Mouse (Mus musculus) lung, postnatal 25 days (tissue): ENCODE results near the gene Slc25a47.

Experiments used
- DNase-seq: peaks from one replicate; pipeline ENCODE4 v3.0.0; 2022; ENCODE audit warnings: low spot score

Gene Slc25a47

DNA sequence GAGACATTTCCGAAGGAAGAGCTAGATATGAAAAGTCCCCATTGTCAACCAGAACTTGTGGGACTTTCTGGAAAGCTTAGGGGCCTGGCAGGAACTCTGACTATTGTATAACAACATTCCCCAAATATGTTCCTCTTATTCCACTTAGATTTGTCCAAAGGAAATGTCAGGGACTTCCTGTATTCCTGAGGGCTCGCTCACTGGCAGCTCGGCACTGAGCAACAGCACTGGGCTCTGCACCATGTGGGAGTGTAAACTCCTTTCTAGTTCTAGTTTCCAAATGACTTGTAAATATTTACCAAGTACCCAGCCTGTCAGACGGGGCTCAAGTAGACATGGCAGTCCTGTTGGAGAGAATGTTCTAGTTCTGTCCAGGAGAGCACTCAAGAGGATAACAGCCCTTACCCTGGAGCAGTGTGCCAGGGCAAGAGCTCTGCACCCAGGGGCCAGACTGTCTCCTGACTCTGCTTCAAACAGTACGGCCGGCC is 29.2 kb downstream of the Slc25a47 start:
- DNase-seq, result peak; percentile 85

DNA sequence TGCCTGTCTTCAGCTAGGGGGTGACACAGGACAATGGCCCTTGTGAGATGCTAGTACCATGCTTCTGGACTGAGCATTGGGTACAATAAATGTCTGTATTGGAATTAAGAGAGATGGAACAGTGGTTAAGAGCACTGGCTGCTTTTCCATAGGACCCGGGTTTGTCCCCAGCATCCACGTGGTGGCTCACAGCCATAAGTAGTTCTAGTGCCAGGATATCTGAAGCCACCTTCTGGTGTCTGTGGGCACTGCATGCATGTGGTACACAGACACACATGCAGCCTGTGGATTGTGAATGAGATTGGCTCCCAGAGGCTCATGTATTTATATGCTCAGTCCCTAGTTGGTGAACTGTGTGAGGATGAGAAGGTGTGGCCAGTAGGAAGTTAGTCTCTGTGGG is 33.7 kb downstream of the Slc25a47 start:
- no peak for DNase-seq

DNA sequence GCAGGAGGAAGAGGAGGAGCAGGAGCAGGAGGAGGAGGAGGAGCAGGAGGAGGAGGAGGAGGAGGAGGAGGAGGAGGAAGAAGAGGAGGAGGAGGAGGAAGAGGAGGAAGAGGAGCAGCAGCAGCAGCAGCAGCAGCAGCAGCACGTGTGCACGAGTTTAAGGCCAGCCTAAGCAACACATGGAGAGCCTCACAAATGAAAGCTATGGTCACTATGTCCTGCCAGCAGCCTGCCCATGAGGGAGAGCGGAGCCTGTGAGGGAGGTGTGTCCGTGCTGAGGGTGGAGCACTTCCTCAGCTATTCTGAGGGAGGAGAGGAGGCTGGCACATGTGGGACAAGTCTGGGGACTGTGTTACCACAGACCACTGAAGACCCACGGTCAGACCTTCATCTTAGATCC is 37.3 kb downstream of the Slc25a47 start:
- DNase-seq, result no peak

DNA sequence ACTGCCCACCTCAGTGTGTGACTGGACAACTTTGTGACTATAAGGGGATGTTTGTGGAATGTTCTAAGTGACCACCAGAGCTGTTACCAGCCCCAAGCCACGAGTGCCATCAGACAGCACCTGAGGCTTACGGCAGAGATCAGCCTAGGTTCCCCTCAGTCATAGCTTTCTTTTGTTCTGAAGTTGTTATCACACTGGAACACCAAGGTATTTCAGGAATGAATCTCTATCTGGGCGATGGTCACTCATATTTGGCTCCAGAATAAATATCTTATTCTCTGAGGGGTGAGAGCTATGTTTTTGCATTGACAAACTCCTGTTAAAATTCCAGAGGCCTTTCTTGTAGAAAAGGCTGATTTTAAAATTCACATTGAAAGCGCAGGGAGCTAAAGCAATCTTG is 43.3 kb downstream of the Slc25a47 start:
- DNase-seq, result no peak

DNA sequence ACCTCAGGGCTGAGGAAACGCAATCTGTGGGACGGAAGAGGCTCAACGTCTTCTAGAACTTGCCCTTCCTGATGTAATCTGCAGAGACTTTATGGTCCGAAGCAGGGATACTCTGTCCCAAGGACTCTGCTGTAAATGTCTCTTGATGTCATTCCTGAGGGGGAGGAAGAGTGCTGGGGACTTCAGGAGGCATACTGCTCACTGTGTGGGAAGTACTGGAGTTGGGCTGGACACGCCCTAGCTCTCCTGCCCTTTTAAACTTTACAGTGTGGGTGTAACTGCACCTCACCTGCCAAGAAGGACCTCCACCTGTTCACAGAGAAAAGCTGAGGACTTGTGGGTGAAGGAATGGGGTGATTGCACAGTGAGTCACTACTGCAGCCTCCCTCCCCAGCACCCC is 44.8 kb downstream of the Slc25a47 start:
- no peak for DNase-seq

DNA sequence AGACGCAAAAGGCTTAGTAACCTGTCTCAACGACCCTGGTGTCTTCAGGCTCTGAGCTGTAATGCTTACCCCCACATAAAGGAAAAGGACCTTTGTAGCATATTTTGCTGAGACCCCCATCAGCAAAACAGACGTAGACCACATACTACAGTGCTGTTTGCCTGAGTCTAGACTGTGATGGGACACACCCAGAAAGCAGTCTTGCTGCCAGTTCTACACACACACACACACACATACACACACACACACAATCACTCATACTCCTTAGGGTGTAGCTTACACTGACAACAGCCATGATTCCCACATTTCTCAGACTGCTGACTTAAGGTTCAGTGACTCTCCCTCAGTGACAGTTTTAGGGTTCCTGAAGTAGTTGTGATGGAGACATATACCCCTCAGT is 45.3 kb downstream of the Slc25a47 start:
- no peak for DNase-seq

DNA sequence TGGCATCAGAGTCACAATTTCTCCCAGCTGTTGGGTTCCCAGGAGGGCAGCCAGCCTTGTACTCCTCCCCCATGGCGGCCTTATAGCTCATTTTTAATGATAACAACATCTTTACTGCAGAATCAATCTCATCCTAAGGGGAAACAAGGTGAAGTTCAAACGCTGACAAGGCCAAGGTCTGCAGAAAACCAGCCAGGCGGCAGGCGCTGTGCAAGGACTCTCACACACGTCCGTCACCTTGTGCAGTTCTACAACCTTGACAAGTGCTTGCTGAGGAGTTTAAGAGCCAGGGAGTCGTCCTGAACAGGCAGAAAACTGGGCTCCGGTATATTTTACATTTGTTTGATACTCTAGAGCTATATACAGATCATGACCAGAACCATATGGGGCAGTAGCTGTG is 46.9 kb downstream of the Slc25a47 start:
- DNase-seq, result no peak

DNA sequence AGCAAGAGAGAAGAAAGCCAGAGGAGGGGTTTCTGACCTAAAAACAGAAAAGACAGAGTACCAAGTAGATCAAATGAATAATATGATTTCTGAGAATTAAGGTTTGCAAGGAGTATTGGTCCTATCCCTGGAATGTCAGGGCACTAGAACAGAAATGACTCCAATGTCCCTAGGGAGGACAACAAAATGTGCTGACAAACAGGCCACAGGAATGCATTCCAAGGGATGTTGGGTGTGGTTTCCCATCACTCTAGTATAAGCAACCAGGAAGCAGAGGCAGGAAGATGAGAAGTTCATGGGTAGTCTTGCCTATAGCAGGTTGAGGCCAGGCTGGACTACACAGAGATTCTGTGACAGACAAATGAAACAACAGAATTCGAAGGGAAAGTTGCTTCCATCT is 50.1 kb downstream of the Slc25a47 start:
- DNase-seq, result no peak

DNA sequence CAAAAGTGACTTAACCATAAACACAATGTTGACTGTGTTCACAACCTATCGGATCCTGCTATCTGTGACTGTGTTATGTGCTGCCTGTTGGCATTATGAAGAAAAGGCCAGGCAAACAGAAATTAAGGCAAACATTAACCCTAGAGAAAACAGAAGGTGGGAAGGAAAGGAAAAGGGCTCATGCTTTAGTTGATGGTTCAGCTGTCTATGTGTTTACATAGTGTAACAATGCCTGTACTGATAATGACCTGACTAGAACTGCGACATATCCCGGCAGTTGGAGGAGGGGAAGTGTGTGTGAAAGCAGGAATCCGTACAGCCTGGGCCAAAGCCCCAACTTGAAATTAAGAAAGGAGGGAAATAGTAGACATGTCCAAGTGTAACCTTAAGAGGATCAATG is 51.2 kb downstream of the Slc25a47 start:
- no peak for DNase-seq

DNA sequence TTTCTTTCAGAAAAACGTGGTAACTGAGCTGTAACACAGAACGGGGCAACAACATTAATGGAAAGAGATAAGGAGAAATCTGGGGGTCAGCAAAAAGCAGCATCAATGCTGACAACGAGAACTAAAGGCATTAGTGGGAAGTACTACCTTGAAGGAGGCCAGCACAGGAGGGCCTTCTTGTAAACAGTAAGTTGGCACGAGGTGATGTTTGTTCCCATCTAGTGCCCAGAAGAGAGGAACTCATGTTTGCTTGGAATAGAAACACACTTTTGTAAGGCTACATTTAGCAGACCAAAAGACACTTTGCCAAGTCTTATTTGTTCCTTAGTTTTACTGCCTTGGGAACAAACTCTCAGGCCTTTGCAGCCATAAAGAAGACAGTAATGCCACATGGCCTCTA is 52.8 kb downstream of the Slc25a47 start:
- peak; percentile 70 for DNase-seq

DNA sequence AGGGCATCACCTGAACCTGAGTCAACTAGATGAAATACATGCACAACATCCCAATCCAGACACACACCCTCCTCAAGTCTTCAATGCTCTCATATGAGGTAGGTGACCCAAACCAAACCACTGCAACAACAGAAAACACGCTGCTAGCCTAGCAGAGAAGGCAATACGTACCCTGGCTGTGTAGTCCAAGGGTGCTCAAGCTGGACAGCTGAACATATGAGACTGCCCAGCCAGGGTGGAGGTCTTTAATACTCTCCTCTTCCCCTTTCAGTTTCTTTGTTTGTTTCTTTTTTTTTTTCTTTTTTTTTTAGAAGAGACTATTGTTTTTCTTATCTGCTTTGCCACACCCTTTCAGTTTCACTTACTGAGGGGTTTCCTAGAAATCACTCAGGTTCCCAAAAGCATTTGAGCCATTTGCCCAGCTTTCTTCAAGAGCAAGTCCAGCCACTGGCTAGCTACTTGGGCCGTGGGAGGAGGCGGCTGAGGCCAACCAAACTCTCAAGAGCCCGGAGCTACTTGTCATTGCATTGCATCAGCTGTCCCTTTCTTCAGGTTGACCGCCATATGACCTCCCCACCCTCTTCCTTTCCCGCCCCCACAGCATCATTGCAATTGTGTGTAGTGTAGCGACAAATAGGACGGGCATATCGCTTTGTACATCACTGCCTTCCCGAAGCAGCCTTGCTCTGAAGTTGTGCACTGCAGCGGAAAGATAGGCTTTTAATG is 57.3 kb downstream of the Slc25a47 start, which contains the start of gene Wdr25:
TSS of gene Wdr25 (plus strand) at position 643 of the 726 bp plus-strand sequence.
- DNase-seq, result peak; percentile 52

DNA sequence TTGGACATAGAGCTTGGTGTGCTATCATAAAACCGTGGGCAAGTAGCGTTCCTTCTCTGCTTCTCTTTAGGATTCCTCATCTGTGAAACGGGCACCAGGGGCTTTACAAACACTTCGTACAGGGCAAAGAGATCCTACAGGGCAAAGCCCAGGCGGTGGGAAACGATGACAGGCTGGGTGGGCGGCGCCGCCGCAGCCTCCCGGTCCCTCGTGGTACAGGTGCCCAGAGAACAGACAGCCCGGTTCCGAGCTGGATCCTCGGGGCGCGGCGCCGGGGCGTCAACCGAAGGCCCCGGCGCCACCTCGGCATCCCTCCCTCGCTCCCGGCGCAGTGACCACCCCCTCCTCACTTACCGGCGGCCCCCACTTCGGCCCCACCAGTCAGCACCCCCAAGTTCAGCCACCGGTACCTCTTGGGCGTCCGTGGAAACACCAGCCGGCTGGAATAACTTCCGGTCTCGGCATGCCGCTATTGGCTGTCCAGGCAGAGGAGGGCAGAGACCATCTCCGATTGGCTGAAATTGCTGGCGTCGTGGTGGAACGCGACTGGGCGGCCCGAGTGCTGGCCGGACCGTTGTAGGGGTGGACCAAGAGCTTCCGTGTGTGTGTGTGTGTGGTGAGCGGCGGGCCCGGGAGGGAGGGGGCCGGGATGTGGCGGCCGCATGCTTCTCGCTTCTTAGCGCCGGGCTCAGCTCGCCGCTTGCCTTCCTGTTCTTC is 58.0 kb downstream of the Slc25a47 start, which contains the start of gene Wars:
TSS of gene Wars (minus strand) at position 460 of the 717 bp plus-strand sequence.
- DNase-seq, result peak; percentile 97

DNA sequence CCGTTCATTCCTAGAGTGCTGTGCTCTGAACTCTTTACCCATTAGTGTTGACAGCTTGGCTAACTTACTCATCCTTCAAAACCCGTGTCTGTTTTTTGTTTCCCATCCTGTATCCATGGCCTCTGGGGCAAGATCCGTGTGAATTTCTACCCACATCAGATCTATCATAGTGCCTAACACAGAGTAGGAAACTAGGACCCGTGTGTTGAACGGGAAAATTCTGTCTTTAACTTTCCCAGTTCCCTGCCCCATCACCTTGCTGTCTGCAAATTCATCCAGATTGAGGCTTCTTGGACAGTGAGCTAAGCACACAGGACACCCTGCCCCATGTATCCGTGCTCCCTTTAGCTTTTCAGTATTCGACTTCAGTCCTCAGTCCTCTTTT is 58.6 kb downstream of the Slc25a47 start:
- no peak for DNase-seq

DNA sequence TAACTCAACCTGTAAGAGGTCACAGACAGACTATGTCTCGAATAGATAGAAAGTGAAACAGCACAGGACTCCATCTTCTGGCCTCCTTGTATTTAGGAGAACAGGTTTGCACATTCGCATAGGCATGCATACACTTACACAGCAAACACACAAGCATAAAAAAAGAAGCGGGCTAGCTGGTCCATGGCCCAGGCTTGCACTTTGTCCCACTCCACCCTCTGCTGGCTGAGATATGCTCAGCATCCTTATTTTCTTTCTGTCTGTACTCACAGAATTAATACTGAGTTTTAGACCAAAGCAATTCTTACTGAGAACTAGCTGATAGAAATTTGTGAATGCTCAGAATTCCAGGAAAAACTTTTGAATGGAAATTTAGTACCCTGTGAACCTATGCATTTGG is 60.2 kb downstream of the Slc25a47 start:
- DNase-seq, result peak; percentile 48

DNA sequence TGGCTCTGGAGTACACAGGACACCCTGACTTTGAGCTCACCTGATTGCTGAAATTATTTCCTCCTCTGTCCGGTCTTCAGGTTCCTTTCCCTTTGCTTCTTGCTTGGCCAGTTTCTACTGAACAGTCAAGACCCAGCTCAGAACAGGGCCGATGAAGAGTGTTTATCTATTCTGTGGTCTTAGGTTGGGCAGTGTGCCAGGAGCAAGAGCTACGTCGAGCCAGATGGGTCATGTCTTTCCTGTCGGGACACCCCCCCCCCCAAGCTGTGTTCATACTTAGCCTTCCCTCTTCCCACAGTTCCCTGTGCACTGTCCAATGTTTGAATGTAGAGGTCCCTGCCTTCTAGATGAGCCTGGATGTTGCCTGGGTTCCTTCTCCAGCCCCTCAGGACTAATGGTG is 65.5 kb downstream of the Slc25a47 start:
- DNase-seq, result no peak

DNA sequence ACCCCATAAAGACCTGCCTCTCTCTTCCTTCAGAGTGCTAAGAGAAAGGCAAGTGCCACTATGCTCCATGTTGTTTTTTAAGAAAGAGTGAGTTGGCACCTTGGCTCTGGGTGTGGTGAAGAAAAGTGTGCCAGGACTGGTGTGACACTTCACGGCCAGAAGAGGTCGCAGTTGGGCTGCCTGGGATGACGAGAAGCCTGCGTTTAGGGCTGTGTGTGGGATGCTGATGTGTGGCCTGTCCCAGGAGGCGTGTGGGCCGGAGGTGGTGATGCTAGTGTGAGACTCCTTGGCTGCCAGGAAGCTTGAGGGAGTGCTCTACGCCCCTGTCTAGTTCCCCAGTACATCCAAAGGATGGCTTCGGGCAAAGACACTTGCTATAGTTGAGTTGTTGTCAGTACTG is 67.1 kb downstream of the Slc25a47 start:
- peak; percentile 31 for DNase-seq

DNA sequence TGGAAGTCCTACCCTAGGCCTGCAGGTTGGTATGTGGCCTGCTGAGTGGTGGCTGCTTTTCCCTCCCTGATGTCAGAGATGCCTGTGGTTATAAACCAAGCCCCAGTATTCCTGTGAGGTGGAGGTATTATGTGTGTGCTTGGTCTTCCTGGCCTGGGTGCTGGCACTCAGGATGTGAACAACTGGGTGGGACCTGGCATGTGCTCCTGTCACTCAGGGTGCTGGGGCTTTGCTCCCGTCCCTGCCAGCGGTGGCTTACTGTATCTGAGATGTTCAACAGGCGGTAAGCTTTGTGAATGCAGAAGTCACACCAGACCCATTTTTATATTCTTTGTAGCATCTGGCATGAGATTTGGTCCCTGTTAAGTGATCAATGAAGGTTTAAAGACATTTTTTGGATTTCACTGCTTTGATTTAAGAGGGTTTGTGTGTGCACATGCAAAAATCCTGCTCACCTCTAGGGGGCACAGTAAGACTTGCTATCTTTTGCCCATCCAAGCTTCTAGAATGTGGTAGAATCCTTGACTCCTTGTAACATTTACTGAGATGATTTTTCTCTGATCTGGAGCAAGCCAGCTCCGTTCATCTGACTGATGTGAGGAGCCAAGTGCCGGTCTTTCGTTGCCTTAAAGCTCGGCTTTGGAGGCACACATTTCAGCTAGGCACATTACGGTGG is 67.9 kb downstream of the Slc25a47 start:
- DNase-seq, result peak; percentile 42

DNA sequence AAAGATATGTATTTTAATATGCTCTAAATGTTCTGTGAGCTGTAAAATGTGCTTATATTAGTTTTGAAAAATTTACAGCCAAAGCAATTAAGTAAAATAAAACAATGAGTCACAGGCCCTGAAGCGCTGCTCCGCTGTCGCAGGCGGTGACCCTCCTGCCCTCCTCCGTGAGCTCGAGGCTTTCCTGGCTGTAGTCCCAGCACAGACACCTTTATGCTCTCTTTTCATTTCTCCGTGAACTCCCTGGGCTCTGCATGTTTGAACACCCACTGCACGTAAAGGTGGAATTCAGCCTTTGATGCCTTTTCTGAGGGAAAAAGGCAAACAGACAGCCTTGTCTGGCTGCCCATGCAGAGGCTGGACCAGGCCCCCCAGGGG is 68.4 kb downstream of the Slc25a47 start:
- DNase-seq, result no peak

DNA sequence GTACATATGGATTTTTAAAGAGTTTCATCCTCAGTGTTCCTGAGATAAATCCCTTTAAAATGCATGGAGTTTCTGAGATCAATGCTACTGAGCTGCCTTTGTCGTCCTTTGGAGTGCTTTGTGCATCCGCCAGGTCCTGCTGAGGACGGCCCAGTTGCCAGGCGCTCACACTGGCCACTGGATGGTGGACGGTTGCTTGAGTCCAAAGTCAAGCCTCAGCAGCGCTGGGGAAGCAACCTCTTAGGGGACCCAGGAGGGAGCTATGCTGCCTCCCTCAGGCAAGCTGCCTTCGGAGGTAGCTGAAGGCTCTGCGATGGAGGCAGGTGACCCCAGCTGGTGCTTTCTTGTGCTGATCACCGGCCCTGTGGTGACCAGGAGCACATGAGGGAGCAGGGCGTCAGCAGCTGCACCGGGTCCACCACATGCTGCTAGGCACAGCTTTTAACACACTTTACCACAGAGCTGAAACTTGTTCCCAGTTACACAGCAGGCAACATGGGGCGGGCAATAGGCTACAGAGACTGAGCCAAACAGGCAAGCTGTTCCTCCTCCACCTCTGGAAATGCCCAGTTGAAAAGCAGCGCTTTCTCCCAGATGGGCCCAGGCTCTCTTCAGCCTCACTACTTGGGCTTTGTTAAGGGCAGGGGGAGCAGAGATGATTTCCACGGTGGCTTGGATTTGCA is 69.9 kb downstream of the Slc25a47 start:
- DNase-seq, result no peak

DNA sequence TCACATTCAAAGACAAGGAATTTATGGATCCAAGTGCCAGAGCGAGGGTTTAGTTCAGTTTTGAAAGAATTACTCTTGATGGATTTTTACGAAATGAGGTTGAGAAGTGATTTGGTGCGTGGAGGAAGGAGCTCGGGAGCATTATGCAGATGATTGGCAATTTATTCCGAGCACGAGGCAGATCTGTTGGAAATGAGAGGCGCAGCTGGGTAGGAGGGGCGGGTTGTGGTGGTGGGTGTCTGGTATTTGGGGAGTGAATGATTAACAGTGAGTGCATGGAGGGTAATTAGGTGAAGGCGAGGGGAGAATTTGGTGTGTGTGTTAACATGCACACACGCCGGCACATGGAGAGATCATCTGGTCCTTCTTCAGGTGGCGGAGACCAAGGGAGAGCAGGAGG is 70.6 kb downstream of the Slc25a47 start:
- DNase-seq, result no peak
